Mouse (Mus musculus): ENCODE data around the gene Olfr237-ps1. TPM values are rescaled to one million over a fixed set of nuclear protein-coding genes. Genes with fewer than 3 reads are reported as not detected.

Gene Olfr237-ps1
- polyA plus RNA-seq, 1 experiment from 2014 or later, result not detected

- H3K27me3 ChIP-seq, result no peaks in the 10 kb centered on the region
- no peak overlapping the region for H3K9ac ChIP-seq
- H3K27ac ChIP-seq (replicated peaks), result no peak overlapping the region
- H3K9me3 ChIP-seq (replicated peaks), result no peaks in the 10 kb centered on the region
- no peak overlapping the region for H3K4me3 ChIP-seq (replicated peaks)
- no peaks in the 10 kb centered on the region for H3K4me1 ChIP-seq (replicated peaks)
- no peak overlapping the region for H3K4me2 ChIP-seq
- ATAC-seq (ENCODE audit: insufficient read depth), result no peak
- H3K36me3 ChIP-seq (replicated peaks), result no peaks in the 10 kb centered on the region
Measured at GRCm38 (mm10) chr6:43202786-43203185, 56.4 kb downstream of the Olfr237-ps1 start.

DNA sequence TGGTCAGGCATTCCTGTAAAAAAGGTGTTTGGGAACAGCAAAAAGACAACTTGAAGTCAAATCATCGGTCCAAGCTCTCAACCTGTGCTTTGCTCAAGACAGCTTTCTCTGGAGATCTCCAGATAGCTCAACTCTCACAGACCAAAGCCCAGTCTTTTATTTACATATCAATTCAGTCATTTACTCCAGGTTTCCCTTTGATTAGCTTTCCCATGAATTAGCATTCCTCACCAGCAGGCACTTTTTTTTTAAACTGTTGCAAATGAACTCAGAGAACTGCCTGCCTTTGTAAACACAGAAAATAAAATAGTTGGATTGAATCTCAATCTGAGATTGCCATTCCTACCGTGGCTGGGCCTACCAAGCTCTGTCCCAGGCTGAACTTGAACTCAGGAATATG is 59.0 kb downstream of the Olfr237-ps1 start:
- no peaks in the 10 kb centered on the region for H3K36me3 ChIP-seq (replicated peaks)
- H3K4me2 ChIP-seq, result no peak overlapping the region
- no peaks in the 10 kb centered on the region for H3K27me3 ChIP-seq
- H3K4me3 ChIP-seq (replicated peaks), result no peak overlapping the region
- no peaks in the 10 kb centered on the region for H3K9me3 ChIP-seq (replicated peaks)
- no peaks in the 10 kb centered on the region for H3K4me1 ChIP-seq (replicated peaks)
- no peak for ATAC-seq (ENCODE audit: insufficient read depth)
- no peak overlapping the region for H3K9ac ChIP-seq
- H3K27ac ChIP-seq (replicated peaks), result no peak overlapping the region
- WGBS (ENCODE audit: insufficient replicate concordance), result 29% methylated on average over 2 of the region's 2 CpGs

Other genes starting within 250 kb of the Olfr237-ps1 start
- gene Olfr447, start 237.7 kb upstream of the Olfr237-ps1 start, polyA plus RNA-seq (2015; fragmentation: Nextera tagmentation; extraction: Ambion mirVana), result not detected in 2 replicates
- not detected in 2 replicates for gene Olfr446, start 225.2 kb upstream of the Olfr237-ps1 start, polyA plus RNA-seq (2015; fragmentation: Nextera tagmentation; extraction: Ambion mirVana)
- gene Olfr444, start 197.5 kb upstream of the Olfr237-ps1 start, polyA plus RNA-seq (2015; fragmentation: Nextera tagmentation; extraction: Ambion mirVana), result not detected in 2 replicates
- gene Olfr441, start 40.2 kb upstream of the Olfr237-ps1 start, polyA plus RNA-seq (2015; fragmentation: Nextera tagmentation; extraction: Ambion mirVana), result not detected in 2 replicates
- gene Olfr437, start 16.7 kb downstream of the Olfr237-ps1 start, polyA plus RNA-seq (2015; fragmentation: Nextera tagmentation; extraction: Ambion mirVana), result not detected in 2 replicates
- not detected in 2 replicates for gene Olfr13, start 25.6 kb downstream of the Olfr237-ps1 start, polyA plus RNA-seq (2015; fragmentation: Nextera tagmentation; extraction: Ambion mirVana)
- not detected in 2 replicates for gene Olfr435, start 50.6 kb downstream of the Olfr237-ps1 start, polyA plus RNA-seq (2015; fragmentation: Nextera tagmentation; extraction: Ambion mirVana)
- not detected in 2 replicates for gene Olfr434, start 66.5 kb downstream of the Olfr237-ps1 start, polyA plus RNA-seq (2015; fragmentation: Nextera tagmentation; extraction: Ambion mirVana)
- not detected in 2 replicates for gene Olfr47, start 85.0 kb downstream of the Olfr237-ps1 start, polyA plus RNA-seq (2015; fragmentation: Nextera tagmentation; extraction: Ambion mirVana)
- 2.0 and 2.7 TPM in 2 replicates for gene Arhgef5, start 119.0 kb downstream of the Olfr237-ps1 start, polyA plus RNA-seq (2015; fragmentation: Nextera tagmentation; extraction: Ambion mirVana)
- not detected in 2 replicates for gene Nobox, start 163.0 kb downstream of the Olfr237-ps1 start, polyA plus RNA-seq (2015; fragmentation: Nextera tagmentation; extraction: Ambion mirVana)